Mouse (Mus musculus) erythroblast, embryonic 14.5 days (primary cell): Measurements from ENCODE around the gene Plpp7.

Source experiments
- GATA1 ChIP-seq: IDR thresholded peaks from 2 replicates; pipeline ENCODE4 v1.6.1; 2012; ENCODE audit warnings: low read length, inconsistent platforms, mixed read lengths
- TAL1 ChIP-seq: IDR thresholded peaks from 3 replicates; pipeline ENCODE4 v1.6.1; 2012; ENCODE audit warnings: low read length, inconsistent platforms, mixed read lengths

DNA sequence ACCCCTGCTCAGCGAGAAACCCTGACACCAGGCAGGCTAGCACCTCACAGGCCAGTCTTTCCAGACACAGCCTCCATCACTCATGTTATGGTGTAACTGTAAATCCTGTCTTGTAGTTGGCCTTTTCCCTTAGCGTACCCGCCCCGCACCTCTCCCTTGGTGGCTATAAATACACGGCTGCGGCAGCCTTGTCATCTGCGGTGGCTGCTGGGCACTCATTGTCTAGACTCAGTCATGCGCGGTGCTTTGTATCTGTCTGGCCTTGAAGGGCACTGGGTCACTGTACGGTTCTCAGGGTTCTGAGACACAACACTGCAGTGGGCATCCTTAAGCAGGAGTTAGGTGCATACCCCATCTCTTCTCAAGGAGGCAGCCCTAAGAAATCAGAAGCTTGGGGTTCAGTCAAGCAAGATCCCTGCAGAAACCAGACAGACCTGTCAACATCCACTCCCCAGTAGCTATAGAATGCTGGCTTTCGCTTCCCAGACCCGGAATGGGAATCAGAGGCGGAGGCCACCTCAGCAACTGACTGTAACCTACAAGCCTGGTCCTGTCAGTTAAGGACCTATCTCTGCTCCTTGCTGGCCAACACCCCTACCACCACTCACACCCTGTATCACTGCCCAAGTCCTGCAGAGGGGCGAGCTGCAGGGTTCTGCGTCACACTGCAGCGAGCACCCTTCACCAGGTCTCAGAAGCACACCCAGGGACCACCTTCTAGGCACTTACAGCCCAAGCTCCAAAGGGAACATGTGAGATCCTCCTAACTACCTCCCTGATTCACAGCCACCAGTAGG is 10.0 kb downstream of the Plpp7 start:
- TF ChIP-seq GATA1 (no peak), TAL1 (no peak)
